Mouse (Mus musculus): ENCODE measurements around the gene Runx2.

GRCm38 (mm10) chr17:44718036-44718435 lies 96.6 kb downstream of the Runx2 start:
- TF ChIP-seq POLR2A (IDR thresholded peaks at IDR 0.05; ENCODE audit: borderline replicate concordance, low read depth, low read length) = no peak
- no peak for TF ChIP-seq CTCF (IDR thresholded peaks at IDR 0.05; ENCODE audit: low read depth, low read length)

All from bone marrow macrophage, adult 2 months (primary cell).